Mouse (Mus musculus) embryonic fibroblast, embryonic 13.5 days (primary cell): ENCODE measurements around the gene Vwce.

Experiments
- CTCF ChIP-seq: IDR thresholded peaks from 2 replicates; pipeline ENCODE4 v1.5.1; 2011; ENCODE audit warnings: mild to moderate bottlenecking, control low read depth, low read length, moderate library complexity, borderline replicate concordance; ENCODE audit not compliant: insufficient read depth
- POLR2A ChIP-seq: IDR thresholded peaks from 2 replicates; pipeline ENCODE4 v1.6.1; 2011; ENCODE audit warnings: low read depth, mild to moderate bottlenecking, control low read depth, low read length, moderate library complexity

- TF ChIP-seq CTCF (no peak), POLR2A (no peak)
These were observed 27.4 kb downstream of the Vwce start for GRCm38 (mm10) chr19:10661373-10661772.
